Mouse (Mus musculus): ENCODE data around the gene Slc4a2.
"Not testable (repeated sequence)": the region's sequence is repeated elsewhere in the genome, so short reads cannot be mapped to it uniquely, and the experiment has no call there.

The Slc4a2 gene

GRCm38 (mm10) chr5:24394165-24394894 lies 29.3 kb upstream of the Slc4a2 start:
- peak; percentile 97 to 98 for DNase-seq (ENCODE audit: low spot score in 2 of 2)

GRCm38 (mm10) chr5:24396254-24396653 lies 27.4 kb upstream of the Slc4a2 start:
- DNase-seq (ENCODE audit: low spot score in 2 of 2), result not testable (repeated sequence)

- no peak for DNase-seq (ENCODE audit: low spot score in 2 of 2)
Measured at GRCm38 (mm10) chr5:24399686-24400085, 24.0 kb upstream of the Slc4a2 start.

GRCm38 (mm10) chr5:24400362-24400761 lies 23.3 kb upstream of the Slc4a2 start:
- no peak for DNase-seq (ENCODE audit: low spot score in 2 of 2)

- DNase-seq (ENCODE audit: low spot score in 2 of 2), result no peak
Measured at GRCm38 (mm10) chr5:24400911-24401605, 22.6 kb upstream of the Slc4a2 start.

GRCm38 (mm10) chr5:24401969-24402368 lies 21.7 kb upstream of the Slc4a2 start:
- DNase-seq (ENCODE audit: low spot score in 2 of 2), result no peak

GRCm38 (mm10) chr5:24404594-24405360 lies 18.9 kb upstream of the Slc4a2 start:
- no peak for DNase-seq (ENCODE audit: low spot score in 2 of 2)

- no peak for DNase-seq (ENCODE audit: low spot score in 2 of 2)
Measured at GRCm38 (mm10) chr5:24405389-24405876, 18.2 kb upstream of the Slc4a2 start.

- no peak for DNase-seq (ENCODE audit: low spot score in 2 of 2)
Measured at GRCm38 (mm10) chr5:24408651-24409050, 15.0 kb upstream of the Slc4a2 start.

GRCm38 (mm10) chr5:24409466-24409865 lies 14.2 kb upstream of the Slc4a2 start:
- no peak for DNase-seq (ENCODE audit: low spot score in 2 of 2)

- no peak for DNase-seq (ENCODE audit: low spot score in 2 of 2)
Measured at GRCm38 (mm10) chr5:24412063-24412462, 11.6 kb upstream of the Slc4a2 start.

- DNase-seq (ENCODE audit: low spot score in 2 of 2), result no peak
Measured at GRCm38 (mm10) chr5:24413042-24413693, 10.5 kb upstream of the Slc4a2 start, which contains the start of gene Asic3. Asic3 (plus strand) TSS chr5:24413392.

- DNase-seq (ENCODE audit: low spot score in 2 of 2), result no peak
Measured at GRCm38 (mm10) chr5:24413938-24414337, 9.7 kb upstream of the Slc4a2 start.

- peak; percentile 74 to 80 for DNase-seq (ENCODE audit: low spot score in 2 of 2)
Measured at GRCm38 (mm10) chr5:24416222-24416736, 7.4 kb upstream of the Slc4a2 start.

GRCm38 (mm10) chr5:24417587-24417986 lies 6.0 kb upstream of the Slc4a2 start:
- DNase-seq (ENCODE audit: low spot score in 2 of 2), result no peak

GRCm38 (mm10) chr5:24420381-24420780 lies 3.3 kb upstream of the Slc4a2 start:
- no peak for DNase-seq (ENCODE audit: low spot score in 2 of 2)

- DNase-seq (ENCODE audit: low spot score in 2 of 2), result no peak
Measured at GRCm38 (mm10) chr5:24424004-24424781, 556 bp downstream of the Slc4a2 start.

- DNase-seq (ENCODE audit: low spot score in 2 of 2), result peak; percentile 85
Measured at GRCm38 (mm10) chr5:24424861-24425411, 1.3 kb downstream of the Slc4a2 start.

- peak in 1 of 2 experiments; percentile 55 for DNase-seq (ENCODE audit: low spot score in 2 of 2)
Measured at GRCm38 (mm10) chr5:24425421-24426036, 1.9 kb downstream of the Slc4a2 start.

GRCm38 (mm10) chr5:24426037-24426432 lies 2.4 kb downstream of the Slc4a2 start:
- DNase-seq (ENCODE audit: low spot score in 2 of 2), result no peak
